Mouse (Mus musculus) heart, embryonic 15.5 days (tissue): ENCODE data around the gene Arhgdig. TPM values are rescaled to one million over a fixed set of nuclear protein-coding genes. Genes with fewer than 3 reads are reported as not detected.
"Not testable (repeated sequence)": the region's sequence is repeated elsewhere in the genome, so short reads cannot be mapped to it uniquely, and the experiment has no call there.

Experiments used
- ATAC-seq: fragments of 200-750 bp; cut with Nextera tagmentation; replicated peaks from 2 replicates; pipeline ENCODE4 v1.8.0; 2017; ENCODE audit warnings: low read depth, moderate TSS enrichment; ENCODE audit not compliant: insufficient number of reproducible peaks, insufficient read depth, low FRiP score
- H3K27ac ChIP-seq: fragments of 300-500 bp; sonication (generic); 2 replicates; pipeline ENCODE4 v1.5.1; 2015; ENCODE audit warnings: mild to moderate bottlenecking, inconsistent platforms
- H3K27me3 ChIP-seq: fragments of 300-500 bp; sonication (generic); 2 replicates; pipeline ENCODE4 v1.6.1; 2015; ENCODE audit warnings: inconsistent platforms
- H3K36me3 ChIP-seq: fragments of 300-500 bp; sonication (generic); 2 replicates; pipeline ENCODE4 v1.6.1; 2015; ENCODE audit warnings: mild to moderate bottlenecking, inconsistent platforms
- H3K4me1 ChIP-seq: fragments of 300-500 bp; sonication (generic); replicated peaks from 2 replicates; pipeline ENCODE4 v1.6.1; 2015; ENCODE audit warnings: inconsistent platforms
- H3K4me2 ChIP-seq: fragments of 300-500 bp; sonication (generic); 2 replicates; pipeline ENCODE4 v1.6.1; 2015; ENCODE audit warnings: inconsistent platforms, mild to moderate bottlenecking, moderate library complexity
- H3K4me3 ChIP-seq: fragments of 300-500 bp; sonication (generic); 2 replicates; pipeline ENCODE4 v1.5.1; 2015; ENCODE audit warnings: mild to moderate bottlenecking, inconsistent platforms
- H3K9ac ChIP-seq: fragments of 300-500 bp; sonication (generic); 2 replicates; pipeline ENCODE4 v1.6.1; 2015; ENCODE audit warnings: mild to moderate bottlenecking, inconsistent platforms
- H3K9me3 ChIP-seq: fragments of 300-500 bp; sonication (generic); replicated peaks from 2 replicates; pipeline ENCODE4 v1.6.1; 2016; ENCODE audit warnings: inconsistent platforms
- WGBS: fragments of 180-500 bp; shearing (Covaris S2); methylation state at CpG from one replicate; pipeline ENCODE4 v1.1.7; 2015; ENCODE audit warnings: mixed read lengths; 5-methylcytosine and 5-hydroxymethylcytosine counted together
- polyA plus RNA-seq: library from polyadenylated mRNA; unstranded; fragments of >200 nt; fragmentation: Nextera tagmentation; extraction: Ambion mirVana; gene quantifications from 2 replicates; pipeline ENCODE4 v1.2.1, GENCODE M21; 2015

Gene Arhgdig
- polyA plus RNA-seq, 1 experiment from 2014 or later, result 3.7 TPM

DNA sequence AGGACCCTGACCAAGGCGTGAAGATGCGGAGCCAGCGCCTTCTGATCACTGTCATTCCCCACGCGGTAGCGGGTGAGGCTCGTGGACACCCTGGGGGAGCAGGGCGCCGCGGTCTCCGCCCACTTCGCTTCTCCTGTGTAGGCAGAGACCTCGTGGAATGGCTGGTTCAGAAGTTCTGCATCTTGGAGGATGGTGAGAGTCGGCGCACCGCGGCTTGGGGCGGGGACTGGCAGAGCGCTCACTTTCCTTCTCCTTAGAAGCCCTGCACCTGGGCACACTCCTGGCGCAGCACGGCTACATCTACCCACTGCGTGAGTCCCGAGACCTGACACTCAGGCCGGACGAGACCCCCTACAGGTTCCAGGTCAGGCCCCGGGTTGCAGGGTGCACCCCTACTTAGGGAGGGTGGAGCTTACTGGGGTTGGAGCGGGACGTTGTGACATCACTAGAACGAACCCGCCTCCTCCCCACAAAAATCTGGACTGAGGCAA lies 4.2 kb downstream of the Arhgdig start:
- Histone ChIP-seq H3K27me3 (peaks cover 58% of the 10 kb centered on the region), H3K4me1 (peaks cover 25% of the 10 kb centered on the region), H3K4me3 (peak overlapping the region; percentile 56), H3K27ac (no peak overlapping the region), H3K9ac (peak overlapping the region; percentile 42), H3K4me2 (peak overlapping the region; percentile 94), H3K36me3 (no peaks in the 10 kb centered on the region), H3K9me3 (no peaks in the 10 kb centered on the region)
- WGBS, result 3% methylated on average over 30 of the region's 30 CpGs
- ATAC-seq, result no peak

DNA sequence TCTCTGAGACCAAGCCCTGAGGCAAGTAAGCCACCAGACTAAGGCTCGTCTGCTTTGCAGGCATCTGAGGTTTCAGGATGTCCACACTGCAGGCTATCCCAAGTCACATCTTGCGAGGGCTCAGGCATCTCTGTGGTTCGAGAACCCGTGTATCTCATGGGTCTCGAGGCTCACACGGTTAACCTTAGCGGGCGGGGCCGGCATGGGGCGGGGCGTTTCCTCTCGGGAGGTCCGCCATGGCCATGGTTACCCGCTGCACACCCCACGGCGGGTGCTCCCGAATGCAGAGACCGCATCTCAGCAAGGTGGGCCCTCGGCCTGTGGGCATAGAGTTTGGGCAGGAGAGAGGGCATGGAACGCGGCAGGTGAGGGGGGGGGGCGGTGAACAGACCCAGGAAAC lies 4.8 kb downstream of the Arhgdig start, which contains the start of gene Rgs11:
TSS of gene Rgs11 (plus strand) at position 215 of the 400 bp plus-strand sequence.
- Histone ChIP-seq H3K4me3 (peak within 1 kb of the TSS; percentile 60), H3K36me3 (no peaks in the 10 kb centered on the region), H3K27me3 (peaks cover 58% of the 10 kb centered on the region), H3K4me1 (peaks cover 25% of the 10 kb centered on the region), H3K4me2 (peak within 1 kb of the TSS; percentile 99), H3K9me3 (no peaks in the 10 kb centered on the region), H3K9ac (peak within 1 kb of the TSS; percentile 42), H3K27ac (no peak within 1 kb of the TSS)
- 2% methylated on average over 22 of the region's 22 CpGs for WGBS
- ATAC-seq, result no peak; the same call in 1 of the 2 replicates

DNA sequence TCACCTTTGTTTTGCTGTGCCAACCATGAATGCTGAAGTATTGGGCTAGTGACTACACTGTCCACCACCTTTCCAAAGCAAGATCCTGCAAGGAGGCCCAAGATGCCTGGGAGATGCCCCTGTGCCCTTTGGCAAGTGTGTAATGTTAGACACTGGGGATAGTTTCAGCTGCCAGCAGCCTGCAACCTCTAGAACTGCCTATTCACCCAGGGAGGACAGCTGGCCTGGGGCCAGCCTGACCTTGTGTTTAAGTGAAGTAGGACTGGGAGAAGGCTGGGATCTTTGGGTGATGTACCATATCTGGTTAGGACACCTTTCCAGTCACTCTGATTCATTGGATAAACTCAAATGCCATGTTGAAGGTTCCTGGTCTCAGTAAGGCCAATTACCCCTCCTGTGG lies 5.6 kb downstream of the Arhgdig start:
- no peaks in the 10 kb centered on the region for H3K9me3 ChIP-seq
- H3K27me3 ChIP-seq, result peaks cover 58% of the 10 kb centered on the region
- H3K9ac ChIP-seq, result no peak overlapping the region
- 0 out of 2 replicates have a peak overlapping the region, but pooled peaks have one; percentile 60 for H3K4me3 ChIP-seq
- H3K36me3 ChIP-seq, result no peaks in the 10 kb centered on the region; the same call in 1 of the 2 replicates
- ATAC-seq, result no peak
- no peak overlapping the region for H3K27ac ChIP-seq
- H3K4me1 ChIP-seq, result peaks cover 25% of the 10 kb centered on the region
- peak overlapping the region; percentile 99; the same call in 1 of the 2 replicates for H3K4me2 ChIP-seq

DNA sequence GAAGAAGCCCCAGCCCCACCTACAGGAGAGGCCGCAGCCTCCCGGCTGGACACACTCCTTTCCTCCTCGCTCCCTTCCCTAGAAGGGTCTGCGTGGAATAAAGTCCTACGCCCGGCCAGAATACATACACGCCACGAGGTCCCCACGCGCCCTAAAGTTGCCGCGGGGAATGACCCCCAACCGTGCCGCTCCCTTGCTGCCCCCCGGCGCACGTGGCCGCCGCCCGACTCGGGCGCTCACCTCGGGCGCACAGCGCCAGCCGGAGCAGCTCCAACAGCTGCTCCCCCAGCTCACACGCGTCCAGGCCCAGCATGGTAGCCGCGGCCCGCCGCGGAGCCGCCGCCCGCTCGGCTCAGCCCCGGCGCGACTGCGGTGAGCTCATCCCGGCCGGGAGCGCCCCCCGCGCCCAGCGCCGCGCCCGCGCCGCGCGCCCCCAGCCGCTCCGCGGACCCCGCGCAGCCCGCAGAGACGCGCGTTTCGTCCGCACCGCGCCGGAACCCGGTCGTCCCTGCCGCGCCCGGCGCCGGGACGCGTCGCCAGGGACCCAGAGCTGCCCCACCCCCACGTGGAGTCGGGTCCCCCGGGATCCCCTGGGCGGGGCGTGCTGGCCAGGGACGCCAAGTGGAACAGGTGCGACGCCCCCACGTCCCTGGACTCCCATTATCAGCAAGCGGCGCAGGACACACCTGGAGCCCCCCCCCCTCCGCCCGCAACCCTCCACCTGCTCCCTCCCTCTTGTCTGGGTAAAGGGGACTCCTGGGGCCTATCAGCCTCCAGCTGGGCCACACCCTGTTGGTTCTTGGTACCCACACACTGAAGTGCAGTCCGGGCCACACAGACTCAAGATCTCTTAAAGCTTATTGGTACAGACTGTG lies 6.5 kb downstream of the Arhgdig start:
- peak overlapping the region; percentile 60 for H3K9ac ChIP-seq
- no peak overlapping the region for H3K27ac ChIP-seq
- H3K4me2 ChIP-seq, result peak overlapping the region; percentile 99
- peak overlapping the region; percentile 60 for H3K4me3 ChIP-seq
- H3K36me3 ChIP-seq, result no peaks in the 10 kb centered on the region; the same call in 1 of the 2 replicates
- no peaks in the 10 kb centered on the region for H3K9me3 ChIP-seq
- H3K27me3 ChIP-seq, result peaks cover 58% of the 10 kb centered on the region
- 2% methylated on average over 61 of the region's 92 CpGs for WGBS
- H3K4me1 ChIP-seq, result peaks cover 25% of the 10 kb centered on the region
- no peak; the same call in none of the 2 replicates for ATAC-seq

DNA sequence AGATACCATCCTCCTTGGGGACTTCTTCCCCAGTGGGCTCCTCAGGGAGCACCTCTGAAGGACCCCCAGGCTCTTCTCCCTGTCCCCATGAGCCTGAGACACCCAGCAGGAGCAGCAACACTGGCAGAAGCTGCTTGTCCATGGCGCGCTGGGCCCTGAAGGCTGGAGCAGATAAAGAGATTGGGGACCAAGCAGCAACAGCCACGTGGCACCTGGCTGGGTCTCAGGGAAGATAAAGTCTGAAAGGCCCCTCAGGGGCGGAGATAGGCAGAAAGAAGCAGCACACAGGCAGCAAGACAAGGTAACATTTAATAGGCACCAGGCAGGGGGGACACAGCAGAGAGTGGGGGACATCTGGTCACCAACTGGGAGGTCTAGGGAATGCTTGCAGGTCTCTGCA lies 8.7 kb downstream of the Arhgdig start, which contains the start of gene Pdia2:
TSS of gene Pdia2 (minus strand) at position 196 of the 400 bp plus-strand sequence.
- no peak within 1 kb of the TSS for H3K27ac ChIP-seq
- ATAC-seq, result no peak
- no peak within 1 kb of the TSS for H3K9ac ChIP-seq
- peaks cover 15% of the 10 kb centered on the region for H3K36me3 ChIP-seq
- H3K9me3 ChIP-seq, result no peaks in the 10 kb centered on the region
- no peak within 1 kb of the TSS for H3K4me3 ChIP-seq
- WGBS, result 56% methylated on average over 4 of the region's 4 CpGs
- H3K4me1 ChIP-seq, result peaks cover 25% of the 10 kb centered on the region
- H3K27me3 ChIP-seq, result peaks cover 48% of the 10 kb centered on the region
- no peak within 1 kb of the TSS for H3K4me2 ChIP-seq

DNA sequence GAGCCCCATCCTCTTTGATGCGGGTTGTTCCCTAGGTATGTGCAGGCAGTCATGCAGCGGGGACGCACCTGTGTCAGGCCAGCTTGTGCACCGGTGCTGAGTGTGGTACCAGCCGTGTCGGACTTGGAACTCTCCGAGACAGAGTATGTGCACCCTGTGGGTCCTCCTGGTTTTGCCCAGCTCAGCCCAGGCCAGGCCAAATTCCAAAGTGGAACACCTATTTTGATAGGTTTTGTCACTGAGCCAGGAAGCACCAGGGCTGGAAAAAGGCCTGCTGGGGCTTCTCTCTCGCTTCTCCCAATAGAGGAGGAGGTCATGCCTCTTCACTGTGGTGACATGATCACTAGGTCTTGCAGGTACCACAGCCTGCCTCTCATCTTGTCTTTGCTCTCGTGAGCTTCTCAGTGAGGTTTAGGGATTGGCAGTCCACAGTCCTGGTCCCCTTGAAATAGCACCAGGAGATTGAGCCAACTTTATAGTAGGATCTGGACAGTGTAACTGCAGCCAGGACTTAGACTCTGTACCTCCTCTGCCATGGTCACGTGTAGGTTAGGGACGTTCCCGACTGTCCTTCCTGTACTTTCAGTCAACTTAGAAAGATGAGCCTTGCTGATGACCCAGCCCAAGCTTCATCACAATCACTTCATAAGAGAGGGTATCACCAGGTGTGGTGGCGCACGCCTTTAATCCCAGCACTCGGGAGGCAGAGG lies 14.9 kb downstream of the Arhgdig start:
- no peak for ATAC-seq
- WGBS, result 96% methylated on average over 15 of the region's 15 CpGs
- no peak overlapping the region for H3K9ac ChIP-seq
- H3K27me3 ChIP-seq, result no peaks in the 10 kb centered on the region
- no peak overlapping the region for H3K4me3 ChIP-seq
- H3K4me1 ChIP-seq, result no peaks in the 10 kb centered on the region
- no peak overlapping the region for H3K27ac ChIP-seq
- H3K36me3 ChIP-seq, result peaks cover 70% of the 10 kb centered on the region
- no peak overlapping the region for H3K4me2 ChIP-seq
- no peaks in the 10 kb centered on the region for H3K9me3 ChIP-seq

DNA sequence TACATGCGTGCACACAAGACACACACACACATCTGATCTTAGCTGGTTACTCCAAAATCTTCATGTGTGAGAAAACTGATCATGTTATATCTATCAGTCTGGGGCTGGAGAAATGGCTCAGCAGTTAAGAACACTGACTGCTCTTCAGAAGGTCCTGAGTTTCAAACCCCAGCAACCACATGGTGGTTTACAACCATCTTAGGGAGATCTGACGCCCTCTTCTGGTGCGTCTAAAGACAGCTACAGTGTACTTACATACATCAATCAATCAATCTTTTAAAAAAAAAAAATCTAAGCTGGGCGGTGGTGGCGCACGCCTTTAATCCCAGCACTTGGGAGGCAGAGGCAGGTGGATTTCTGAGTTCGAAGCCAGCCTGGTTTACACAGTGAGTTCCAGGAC lies 16.1 kb downstream of the Arhgdig start:
- H3K27ac ChIP-seq, H3K4me3 ChIP-seq, H3K9me3 ChIP-seq, H3K27me3 ChIP-seq, ATAC-seq, H3K4me1 ChIP-seq, H3K4me2 ChIP-seq, H3K9ac ChIP-seq: not testable (repeated sequence)
- H3K36me3 ChIP-seq, result peaks cover 80% of the 10 kb centered on the region
- 85% methylated on average over 7 of the region's 7 CpGs for WGBS

DNA sequence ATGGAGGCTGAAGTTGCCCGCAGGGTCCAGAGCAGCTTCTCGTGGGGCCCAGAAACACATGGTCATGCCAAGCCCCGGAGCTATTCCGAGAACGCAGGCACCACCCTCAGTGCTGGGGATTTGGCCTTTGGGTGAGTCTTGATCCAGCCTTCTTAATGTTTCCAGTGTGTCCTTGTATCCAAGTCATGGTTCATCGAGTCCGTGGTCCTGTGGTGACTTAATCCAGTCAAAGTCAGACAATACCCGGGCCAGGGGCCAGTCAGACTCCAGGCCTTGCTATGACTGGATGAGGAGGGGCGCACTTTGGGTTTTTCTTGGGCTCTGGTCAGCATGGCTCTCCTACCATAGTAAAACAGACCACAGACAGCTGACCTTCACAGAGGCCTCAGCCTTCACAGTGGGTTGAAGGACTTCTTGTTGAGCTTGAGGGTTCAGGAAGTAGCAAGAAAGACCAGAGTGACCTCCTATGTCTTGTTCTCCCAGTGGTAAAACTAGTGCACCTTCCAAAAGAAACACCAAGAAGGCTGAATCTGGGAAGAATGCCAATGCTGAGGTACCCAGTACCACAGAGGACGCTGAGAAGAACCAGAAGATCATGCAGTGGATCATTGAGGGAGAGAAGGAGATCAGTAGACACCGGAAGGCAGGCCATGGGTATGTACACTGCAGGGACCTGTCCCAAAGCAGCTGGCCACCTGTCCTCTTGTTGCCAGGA lies 19.3 kb downstream of the Arhgdig start:
- H3K36me3 ChIP-seq, result peaks cover 80% of the 10 kb centered on the region

DNA sequence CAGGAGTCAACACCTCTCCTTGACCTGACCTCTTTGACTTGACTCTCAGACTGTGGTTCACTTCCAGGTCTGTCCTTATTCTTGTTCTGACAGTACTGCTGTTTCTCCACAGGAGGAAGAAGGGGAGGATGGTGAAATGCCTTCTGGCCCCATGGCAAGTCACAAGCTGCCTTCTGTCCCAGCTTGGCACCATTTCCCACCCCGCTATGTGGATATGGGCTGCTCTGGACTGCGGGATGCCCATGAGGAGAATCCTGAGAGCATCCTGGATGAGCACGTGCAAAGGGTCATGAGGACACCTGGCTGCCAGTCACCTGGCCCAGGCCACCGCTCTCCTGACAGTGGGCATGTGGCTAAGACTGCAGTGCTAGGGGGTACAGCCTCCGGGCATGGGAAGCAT lies 20.0 kb downstream of the Arhgdig start:
- no peak overlapping the region for H3K9ac ChIP-seq
- H3K27me3 ChIP-seq, result no peaks in the 10 kb centered on the region
- H3K9me3 ChIP-seq, result no peaks in the 10 kb centered on the region
- ATAC-seq, result no peak
- H3K27ac ChIP-seq, result no peak overlapping the region
- H3K4me1 ChIP-seq, result no peaks in the 10 kb centered on the region
- H3K36me3 ChIP-seq, result peaks cover 81% of the 10 kb centered on the region
- H3K4me2 ChIP-seq, result no peak overlapping the region
- 93% methylated on average over 5 of the region's 5 CpGs for WGBS
- H3K4me3 ChIP-seq, result no peak overlapping the region

More for the DNA sequence above, 19.3 kb downstream of the Arhgdig start:
- Histone ChIP-seq H3K4me1 (no peaks in the 10 kb centered on the region), H3K4me3 (no peak overlapping the region), H3K9ac (no peak overlapping the region), H3K9me3 (no peaks in the 10 kb centered on the region), H3K27ac (no peak overlapping the region), H3K4me2 (no peak overlapping the region), H3K27me3 (no peaks in the 10 kb centered on the region)
- no peak for ATAC-seq
- 95% methylated on average over 11 of the region's 11 CpGs for WGBS

DNA sequence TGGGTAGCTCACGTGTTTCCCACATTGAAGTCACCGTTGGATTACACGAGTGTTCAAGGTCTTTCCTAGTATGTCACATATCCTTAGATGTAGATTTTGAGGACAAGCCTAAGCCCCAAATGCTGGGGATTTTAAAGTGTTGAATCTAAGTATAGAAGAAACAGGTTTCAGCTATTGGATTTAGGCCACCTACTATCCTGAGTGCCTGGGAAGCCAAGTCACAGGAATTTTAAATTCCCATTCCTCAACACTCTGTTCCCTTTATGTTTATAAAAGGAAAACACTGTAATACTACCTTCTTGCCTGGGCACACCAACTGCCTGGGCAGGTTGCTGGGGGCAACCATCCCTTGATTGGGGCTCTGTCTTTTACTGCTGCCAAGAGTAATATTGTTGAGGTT lies 26.4 kb downstream of the Arhgdig start:
- no peaks in the 10 kb centered on the region for H3K27me3 ChIP-seq
- no peak overlapping the region for H3K4me3 ChIP-seq
- no peaks in the 10 kb centered on the region for H3K4me1 ChIP-seq
- H3K27ac ChIP-seq, result no peak overlapping the region
- no peak for ATAC-seq
- no peaks in the 10 kb centered on the region for H3K9me3 ChIP-seq
- 95% methylated on average over 3 of the region's 3 CpGs for WGBS
- no peak overlapping the region for H3K9ac ChIP-seq
- H3K4me2 ChIP-seq, result no peak overlapping the region
- peaks cover 37% of the 10 kb centered on the region; the same call in 1 of the 2 replicates for H3K36me3 ChIP-seq

DNA sequence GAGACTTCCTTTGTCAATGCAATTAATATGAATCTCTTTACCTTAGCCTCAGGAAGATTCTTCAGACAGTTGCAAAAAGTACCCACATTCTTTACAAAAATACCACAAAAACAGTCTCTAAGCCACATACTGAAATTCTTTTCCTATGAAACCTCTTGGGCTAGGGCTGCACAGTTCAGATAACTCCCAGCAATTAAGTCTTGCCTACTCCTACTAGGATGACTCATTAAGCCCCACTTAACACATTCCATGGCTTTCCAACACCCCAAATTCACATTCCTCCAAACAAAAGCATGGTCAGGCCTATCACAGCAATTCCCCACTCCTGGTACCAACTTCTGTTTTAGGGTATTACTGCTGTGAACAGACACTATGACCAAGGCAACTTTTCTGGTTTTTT lies 29.0 kb downstream of the Arhgdig start:
- Histone ChIP-seq H3K36me3 (peaks cover 37% of the 10 kb centered on the region; the same call in 1 of the 2 replicates), H3K4me1 (no peaks in the 10 kb centered on the region), H3K27ac (no peak overlapping the region), H3K9ac (no peak overlapping the region), H3K9me3 (no peaks in the 10 kb centered on the region), H3K4me3 (no peak overlapping the region), H3K27me3 (no peaks in the 10 kb centered on the region), H3K4me2 (no peak overlapping the region)
- ATAC-seq, result no peak
